Mouse (Mus musculus) forebrain, embryonic 14.5 days (tissue): ENCODE measurements around the gene Dedd. TPM values are rescaled to one million over a fixed set of nuclear protein-coding genes. Genes with fewer than 3 reads are reported as not detected.

Experiments
- ATAC-seq: fragments of 200-750 bp; cut with Nextera tagmentation; 2 replicates; pipeline ENCODE4 v1.8.0; 2017; ENCODE audit warnings: mild to moderate bottlenecking, moderate library complexity
- DNase-seq: peaks from one replicate; pipeline ENCODE4 v3.0.0-alpha.2; 2015; ENCODE audit warnings: low spot score
- H3K27ac ChIP-seq: fragments of 300-500 bp; sonication (generic); 2 replicates; pipeline ENCODE4 v1.5.1; 2014; ENCODE audit warnings: low read depth, mild to moderate bottlenecking, control low read depth, low read length, moderate library complexity
- H3K27me3 ChIP-seq: fragments of 300-500 bp; sonication (generic); replicated peaks from 2 replicates; pipeline ENCODE4 v1.6.1; 2014; ENCODE audit warnings: low read length, control low read depth, mixed read lengths; ENCODE audit not compliant: control insufficient read depth, insufficient read depth
- H3K36me3 ChIP-seq: fragments of 300-500 bp; sonication (generic); 2 replicates; pipeline ENCODE4 v1.6.1; 2014; ENCODE audit warnings: low read length, control low read depth; ENCODE audit not compliant: control insufficient read depth, insufficient read depth
- H3K4me1 ChIP-seq: fragments of 300-500 bp; sonication (generic); 2 replicates; pipeline ENCODE4 v1.6.1; 2014; ENCODE audit warnings: antibody characterized with exemption, low read length, control low read depth; ENCODE audit not compliant: control insufficient read depth, insufficient read depth
- H3K4me2 ChIP-seq: fragments of 300-500 bp; sonication (generic); 2 replicates; pipeline ENCODE4 v1.6.1; 2014; ENCODE audit warnings: mild to moderate bottlenecking, control low read depth, low read length
- H3K4me3 ChIP-seq: fragments of 300-500 bp; sonication (generic); 2 replicates; pipeline ENCODE4 v1.5.1; 2014; ENCODE audit warnings: low read depth, low read length, control low read depth
- H3K9ac ChIP-seq: fragments of 300-500 bp; sonication (generic); 2 replicates; pipeline ENCODE4 v1.6.1; 2014; ENCODE audit warnings: mild to moderate bottlenecking, low read length, control low read depth, moderate library complexity
- H3K9me3 ChIP-seq: fragments of 300-500 bp; sonication (generic); replicated peaks from 2 replicates; pipeline ENCODE4 v1.6.1; 2016; ENCODE audit warnings: low read length, control low read depth, mixed read lengths; ENCODE audit not compliant: control insufficient read depth
- WGBS: fragments of 180-500 bp; shearing (Covaris S2); extraction: QIAGEN DNeasy Blood & Tissue Kit; methylation state at CpG from one replicate; pipeline ENCODE4 v1.1.7; 2014; 5-methylcytosine and 5-hydroxymethylcytosine counted together
- polyA plus RNA-seq: library from polyadenylated mRNA; unstranded; fragments of >200 nt; fragmentation: Nextera tagmentation; extraction: Ambion mirVana; gene quantifications from 2 replicates; pipeline ENCODE4 v1.2.1, GENCODE M21; 2014

The Dedd gene
- polyA plus RNA-seq, 1 experiment from 2014 or later = 53.9 TPM

GRCm38 (mm10) chr1:171361106-171362103 is 32.5 kb downstream of the Dedd start:
- no peaks in the 10 kb centered on the region for H3K27me3 ChIP-seq
- H3K27ac ChIP-seq = peak overlapping the region; percentile 55
- H3K4me3 ChIP-seq = peak overlapping the region; percentile 48
- H3K9me3 ChIP-seq = no peaks in the 10 kb centered on the region
- 39% methylated on average over 16 of the region's 16 CpGs for WGBS
- peak overlapping the region; percentile 84 for H3K4me2 ChIP-seq
- peak overlapping the region; percentile 60 for H3K9ac ChIP-seq
- peaks cover 8% of the 10 kb centered on the region for H3K4me1 ChIP-seq
- DNase-seq (peak; percentile 91), ATAC-seq (peak; percentile 83)
- H3K36me3 ChIP-seq = peaks cover 22% of the 10 kb centered on the region

- DNase-seq = no peak
- WGBS = 60% methylated on average over 7 of the region's 7 CpGs
- no peak overlapping the region for H3K4me3 ChIP-seq
- no peaks in the 10 kb centered on the region for H3K36me3 ChIP-seq
- peaks cover 3% of the 10 kb centered on the region for H3K4me1 ChIP-seq
- H3K27ac ChIP-seq = no peak overlapping the region
- no peaks in the 10 kb centered on the region for H3K27me3 ChIP-seq
- ATAC-seq = no peak
- H3K9me3 ChIP-seq = no peaks in the 10 kb centered on the region
- H3K9ac ChIP-seq = no peak overlapping the region
- no peak overlapping the region for H3K4me2 ChIP-seq
Observed at GRCm38 (mm10) chr1:171365934-171366333, 37.0 kb downstream of the Dedd start.

- H3K4me2 ChIP-seq = no peak within 1 kb of the TSS
- ATAC-seq = no peak
- DNase-seq = no peak
- WGBS = 37% methylated on average over 20 of the region's 20 CpGs
- H3K27me3 ChIP-seq = no peaks in the 10 kb centered on the region
- H3K36me3 ChIP-seq = no peaks in the 10 kb centered on the region
- H3K9ac ChIP-seq = no peak within 1 kb of the TSS
- no peak within 1 kb of the TSS for H3K4me3 ChIP-seq
- H3K9me3 ChIP-seq = no peaks in the 10 kb centered on the region
- H3K27ac ChIP-seq = no peak within 1 kb of the TSS
- H3K4me1 ChIP-seq = no peaks in the 10 kb centered on the region; the same call in 1 of the 2 replicates
Observed at GRCm38 (mm10) chr1:171369845-171370556, 41.1 kb downstream of the Dedd start, which contains the start of gene Nectin4. Nectin4 (plus strand) TSS chr1:171370099.

- Histone ChIP-seq H3K9ac (no peak overlapping the region), H3K4me1 (no peaks in the 10 kb centered on the region), H3K27me3 (no peaks in the 10 kb centered on the region), H3K27ac (no peak overlapping the region), H3K4me2 (no peak overlapping the region), H3K9me3 (no peaks in the 10 kb centered on the region), H3K36me3 (no peaks in the 10 kb centered on the region), H3K4me3 (no peak overlapping the region)
- no peak for DNase-seq
- 39% methylated on average over 3 of the region's 3 CpGs for WGBS
- no peak for ATAC-seq
Observed at GRCm38 (mm10) chr1:171372880-171373279, 43.9 kb downstream of the Dedd start.

- Histone ChIP-seq H3K27ac (no peak overlapping the region), H3K4me3 (no peak overlapping the region), H3K9me3 (no peaks in the 10 kb centered on the region), H3K4me2 (no peak overlapping the region), H3K27me3 (no peaks in the 10 kb centered on the region), H3K9ac (no peak overlapping the region), H3K36me3 (no peaks in the 10 kb centered on the region), H3K4me1 (no peaks in the 10 kb centered on the region)
- 2% methylated on average over 3 of the region's 4 CpGs for WGBS
- no peak for DNase-seq
- no peak for ATAC-seq
Observed at GRCm38 (mm10) chr1:171373946-171374345, 45.0 kb downstream of the Dedd start.

- Histone ChIP-seq H3K4me1 (no peaks in the 10 kb centered on the region; the same call in 1 of the 2 replicates), H3K36me3 (no peaks in the 10 kb centered on the region), H3K9ac (no peak overlapping the region), H3K4me2 (no peak overlapping the region), H3K4me3 (no peak overlapping the region), H3K27me3 (peaks cover under 1% of the 10 kb centered on the region), H3K9me3 (no peaks in the 10 kb centered on the region), H3K27ac (no peak overlapping the region)
- no peak for DNase-seq
- 45% methylated on average over 9 of the region's 9 CpGs for WGBS
- ATAC-seq = no peak
Observed at GRCm38 (mm10) chr1:171375646-171376097, 46.7 kb downstream of the Dedd start.

GRCm38 (mm10) chr1:171378298-171378697 is 49.4 kb downstream of the Dedd start:
- Histone ChIP-seq H3K36me3 (no peaks in the 10 kb centered on the region), H3K4me3 (no peak overlapping the region), H3K9me3 (no peaks in the 10 kb centered on the region), H3K27me3 (peaks cover 5% of the 10 kb centered on the region), H3K27ac (no peak overlapping the region), H3K4me2 (no peak overlapping the region), H3K4me1 (no peaks in the 10 kb centered on the region; the same call in 1 of the 2 replicates), H3K9ac (no peak overlapping the region)
- ATAC-seq = no peak
- 91% methylated on average over 6 of the region's 6 CpGs for WGBS
- no peak for DNase-seq

GRCm38 (mm10) chr1:171379935-171380599 is 51.1 kb downstream of the Dedd start:
- Histone ChIP-seq H3K9me3 (no peaks in the 10 kb centered on the region), H3K4me2 (peak overlapping the region; percentile 47), H3K9ac (peak overlapping the region; percentile 46), H3K27me3 (peaks cover 5% of the 10 kb centered on the region), H3K4me3 (peak overlapping the region; percentile 17), H3K4me1 (no peaks in the 10 kb centered on the region; the same call in 1 of the 2 replicates), H3K27ac (no peak overlapping the region), H3K36me3 (no peaks in the 10 kb centered on the region)
- WGBS = 3% methylated on average over 31 of the region's 31 CpGs
- DNase-seq = peak; percentile 88
- ATAC-seq = peak; percentile 82
